Mouse (Mus musculus) lung, postnatal 0 days (tissue): ENCODE results near the gene Jam3. TPM values are rescaled to one million over a fixed set of nuclear protein-coding genes. Genes with fewer than 3 reads are reported as not detected.

Experiments used
- ATAC-seq: fragments of 200-750 bp; cut with Nextera tagmentation; 2 replicates; pipeline ENCODE4 v1.8.0; 2017; ENCODE audit warnings: moderate library complexity
- DNase-seq: peaks from one replicate; pipeline ENCODE4 v3.0.0-alpha.2; 2016; ENCODE audit warnings: low spot score
- H3K27ac ChIP-seq: fragments of 300-500 bp; sonication (generic); 2 replicates; pipeline ENCODE4 v1.5.1; 2014; ENCODE audit warnings: antibody characterized with exemption, mild to moderate bottlenecking, low read length, mixed read lengths
- H3K27me3 ChIP-seq: fragments of 300-500 bp; sonication (generic); replicated peaks from 2 replicates; pipeline ENCODE4 v1.6.1; 2014; ENCODE audit warnings: low read length, mixed read lengths; ENCODE audit not compliant: insufficient read depth
- H3K36me3 ChIP-seq: fragments of 300-500 bp; sonication (generic); 2 replicates; pipeline ENCODE4 v1.6.1; 2014; ENCODE audit warnings: low read length, mixed read lengths; ENCODE audit not compliant: insufficient read depth
- H3K4me1 ChIP-seq: fragments of 300-500 bp; sonication (generic); 2 replicates; pipeline ENCODE4 v1.6.1; 2014; ENCODE audit warnings: antibody characterized with exemption, low read depth, low read length, mixed read lengths; ENCODE audit not compliant: insufficient read depth
- H3K4me2 ChIP-seq: fragments of 300-500 bp; sonication (generic); replicated peaks from 2 replicates; pipeline ENCODE4 v1.6.1; 2014; ENCODE audit warnings: low read depth, mild to moderate bottlenecking, low read length, moderate library complexity, mixed read lengths
- H3K4me3 ChIP-seq: fragments of 300-500 bp; sonication (generic); 2 replicates; pipeline ENCODE4 v1.5.1; 2014; ENCODE audit warnings: low read depth, low read length
- H3K9ac ChIP-seq: fragments of 300-500 bp; sonication (generic); replicated peaks from 2 replicates; pipeline ENCODE4 v1.6.1; 2014; ENCODE audit warnings: low read depth, mild to moderate bottlenecking
- H3K9me3 ChIP-seq: fragments of 300-500 bp; sonication (generic); 2 replicates; pipeline ENCODE4 v1.6.1; 2016; ENCODE audit warnings: low read length, mixed read lengths
- CTCF ChIP-seq: IDR thresholded peaks from 2 replicates; pipeline ENCODE4 v1.5.1; 2016; ENCODE audit warnings: antibody characterized with exemption, mild to moderate bottlenecking
- EP300 ChIP-seq: IDR thresholded peaks from 2 replicates; pipeline ENCODE4 v1.6.1; 2016; ENCODE audit warnings: antibody characterized with exemption, mild to moderate bottlenecking, control low read depth
- WGBS: fragments of 180-500 bp; shearing (Covaris S2); extraction: QIAGEN DNeasy Blood & Tissue Kit; methylation state at CpG from one replicate; pipeline ENCODE4 v1.1.7; 2014; 5-methylcytosine and 5-hydroxymethylcytosine counted together
- polyA plus RNA-seq: library from polyadenylated mRNA; unstranded; fragments of >200 nt; fragmentation: Nextera tagmentation; extraction: Ambion mirVana; gene quantifications from 2 replicates; pipeline ENCODE4 v1.2.1, GENCODE M21; 2015

The Jam3 gene
- polyA plus RNA-seq, 1 experiment from 2014 or later: 18.9 TPM

- WGBS: 81% methylated on average over 8 of the region's 8 CpGs
- TF ChIP-seq EP300 (no peak), CTCF (no peak)
- H3K27ac ChIP-seq: no peak overlapping the region
- DNase-seq: no peak
- H3K4me1 ChIP-seq: no peaks in the 10 kb centered on the region
- H3K9me3 ChIP-seq: no peaks in the 10 kb centered on the region
- H3K9ac ChIP-seq: no peak overlapping the region
- no peak overlapping the region for H3K4me3 ChIP-seq
- H3K27me3 ChIP-seq: no peaks in the 10 kb centered on the region
- H3K36me3 ChIP-seq: peaks cover 7% of the 10 kb centered on the region; the same call in 1 of the 2 replicates
- ATAC-seq: no peak
- H3K4me2 ChIP-seq: no peak overlapping the region
Observed at GRCm38 (mm10) chr9:27098557-27098956, 56.7 kb downstream of the Jam3 start.

GRCm38 (mm10) chr9:27098092-27098491 lies 57.1 kb downstream of the Jam3 start:
- Histone ChIP-seq H3K27me3 (no peaks in the 10 kb centered on the region), H3K9me3 (no peaks in the 10 kb centered on the region), H3K4me2 (no peak overlapping the region), H3K36me3 (peaks cover 7% of the 10 kb centered on the region; the same call in 1 of the 2 replicates), H3K4me1 (no peaks in the 10 kb centered on the region), H3K4me3 (no peak overlapping the region), H3K9ac (no peak overlapping the region), H3K27ac (no peak overlapping the region)
- ATAC-seq (no peak), DNase-seq (peak; percentile 16)
- TF ChIP-seq EP300 (no peak), CTCF (no peak; the same call in 1 of the 2 replicates)
- WGBS: 34% methylated on average over 4 of the region's 4 CpGs

GRCm38 (mm10) chr9:27092916-27093315 lies 62.3 kb downstream of the Jam3 start:
- 93% methylated on average over 6 of the region's 6 CpGs for WGBS

DNA sequence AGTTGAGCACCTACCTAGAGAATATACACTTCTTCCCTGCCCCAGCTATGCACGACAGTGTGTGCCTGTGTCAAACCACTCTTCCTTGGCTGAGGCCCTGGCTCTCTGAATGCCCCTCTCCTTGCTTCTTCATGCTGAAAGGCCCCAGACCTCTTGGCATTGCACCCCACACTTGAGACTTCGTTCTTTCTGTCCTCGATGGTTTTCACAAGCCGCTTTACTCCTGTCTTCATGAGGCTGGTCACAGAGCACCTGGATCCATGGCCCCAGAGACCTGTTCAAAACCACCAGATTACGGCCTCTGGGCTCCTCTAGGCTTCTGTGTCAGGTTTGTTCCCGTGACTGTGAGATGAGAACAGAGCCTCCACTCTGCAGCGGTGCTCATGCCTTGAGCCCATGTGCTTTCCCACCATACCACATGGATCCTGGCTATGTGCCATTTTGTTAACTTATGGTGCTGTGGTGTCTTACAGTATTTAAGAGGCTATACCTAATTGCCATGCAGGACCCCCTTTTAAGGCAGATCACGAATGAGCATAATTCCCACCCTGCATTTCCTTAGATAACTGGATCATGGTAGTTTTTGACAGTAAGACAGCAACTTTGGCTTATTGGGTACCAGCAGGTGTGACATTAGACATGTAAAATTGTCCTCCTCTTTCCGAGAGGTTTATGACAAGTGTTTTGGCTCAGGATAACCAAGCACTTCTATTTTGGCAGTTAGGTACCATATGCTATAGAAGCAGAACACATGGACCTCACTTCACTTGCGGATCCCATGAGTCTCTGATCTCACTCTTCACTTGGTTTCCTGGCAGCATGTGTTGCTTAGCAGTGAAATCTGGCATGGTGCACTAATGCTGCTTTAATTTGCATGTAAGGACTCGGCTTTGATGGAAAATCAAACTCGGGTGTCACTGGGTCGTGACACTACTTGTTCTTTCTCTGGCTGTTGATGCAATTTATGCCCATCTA lies 64.1 kb downstream of the Jam3 start:
- Histone ChIP-seq H3K9ac (no peak overlapping the region), H3K27ac (no peak overlapping the region), H3K36me3 (peaks cover 33% of the 10 kb centered on the region), H3K4me3 (no peak overlapping the region), H3K9me3 (no peaks in the 10 kb centered on the region), H3K27me3 (no peaks in the 10 kb centered on the region), H3K4me1 (no peaks in the 10 kb centered on the region), H3K4me2 (no peak overlapping the region)
- TF ChIP-seq CTCF (no peak), EP300 (no peak)
- ATAC-seq (no peak), DNase-seq (no peak)
- WGBS: 92% methylated on average over 13 of the region's 13 CpGs

More at GRCm38 (mm10) chr9:27092916-27093315, 62.3 kb downstream of the Jam3 start:
- Histone ChIP-seq H3K9me3 (no peaks in the 10 kb centered on the region), H3K4me2 (no peak overlapping the region), H3K9ac (no peak overlapping the region), H3K36me3 (peaks cover 26% of the 10 kb centered on the region), H3K27ac (no peak overlapping the region), H3K4me3 (no peak overlapping the region), H3K27me3 (no peaks in the 10 kb centered on the region), H3K4me1 (no peaks in the 10 kb centered on the region)
- no peak for TF ChIP-seq EP300
- TF ChIP-seq CTCF: no peak
- ATAC-seq (no peak), DNase-seq (no peak)

DNA sequence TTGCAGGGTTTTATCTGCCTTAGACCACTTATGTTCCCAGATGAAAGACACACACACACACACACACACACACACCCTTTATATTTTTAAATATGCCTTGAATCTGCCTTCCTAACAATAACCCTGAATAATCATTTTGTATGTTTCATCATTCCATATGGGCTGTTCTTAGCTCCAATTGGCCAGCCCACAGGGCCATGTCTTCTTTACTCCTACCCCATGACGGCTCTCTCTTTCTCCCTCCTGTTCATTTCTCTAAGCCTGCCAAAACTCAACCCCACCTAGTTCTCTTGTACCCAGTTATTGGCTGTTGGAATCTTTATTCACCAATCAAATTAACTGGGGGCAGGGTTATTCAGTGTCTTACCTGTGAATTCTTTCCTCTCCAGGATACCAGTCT lies 65.1 kb downstream of the Jam3 start:
- no peak for TF ChIP-seq CTCF
- TF ChIP-seq EP300: no peak
- Histone ChIP-seq H3K4me1 (no peaks in the 10 kb centered on the region), H3K9ac (no peak overlapping the region), H3K27me3 (no peaks in the 10 kb centered on the region), H3K4me3 (no peak overlapping the region), H3K4me2 (no peak overlapping the region), H3K9me3 (no peaks in the 10 kb centered on the region), H3K27ac (no peak overlapping the region), H3K36me3 (peaks cover 29% of the 10 kb centered on the region)
- DNase-seq (no peak), ATAC-seq (no peak)
- WGBS: 81% methylated on average over 1 of the region's 1 CpGs

- WGBS: 88% methylated on average over 3 of the region's 3 CpGs
- peaks cover 31% of the 10 kb centered on the region for H3K36me3 ChIP-seq
Observed at GRCm38 (mm10) chr9:27087402-27087801, 67.8 kb downstream of the Jam3 start.

More at GRCm38 (mm10) chr9:27087402-27087801, 67.8 kb downstream of the Jam3 start:
- Histone ChIP-seq H3K9ac (no peak overlapping the region), H3K9me3 (no peaks in the 10 kb centered on the region), H3K27ac (no peak overlapping the region), H3K4me2 (no peak overlapping the region), H3K4me1 (no peaks in the 10 kb centered on the region), H3K4me3 (no peak overlapping the region), H3K27me3 (no peaks in the 10 kb centered on the region)
- DNase-seq: no peak
- ATAC-seq: no peak
- TF ChIP-seq EP300 (no peak), CTCF (no peak)
